Mouse (Mus musculus) kidney, postnatal 14 days (tissue): ENCODE results near the gene Lyar.
A peak's percentile ranks its signal among the peaks of the same experiment; 100 is the strongest.

Experiments
- DNase-seq: peaks from one replicate; pipeline ENCODE4 v3.0.0; 2022; ENCODE audit warnings: mixed read lengths

Gene Lyar

GRCm38 (mm10) chr5:38220328-38220912 lies at the start of gene Lyar, which contains the start of gene Zbtb49:
Gene Lyar, plus strand, starts transcription at chr5:38220470.
Gene Zbtb49, minus strand, starts transcription at chr5:38220457.
- DNase-seq: peak; percentile 95

DNA sequence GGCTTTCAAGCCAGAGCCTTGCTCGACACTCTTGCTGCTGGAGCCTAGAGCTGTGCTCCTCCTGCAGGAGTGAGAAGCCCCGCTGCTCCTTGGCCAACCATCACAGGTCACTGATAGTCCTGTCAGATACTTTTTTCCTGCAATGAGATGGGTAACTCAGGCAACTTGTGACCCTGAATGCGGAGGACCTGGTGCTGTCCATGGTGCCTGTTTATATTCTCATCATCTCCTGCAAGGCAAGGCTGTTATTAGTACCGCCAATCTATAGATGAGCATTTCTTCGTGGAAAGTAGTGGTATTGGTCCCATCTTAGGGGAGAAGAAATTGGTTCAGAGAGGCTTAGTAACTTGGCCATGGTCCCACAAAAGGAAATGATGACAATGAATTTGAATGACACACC lies 46.5 kb upstream of the Lyar start:
- no peak for DNase-seq

- no peak for DNase-seq
Measured at GRCm38 (mm10) chr5:38174256-38174912, 45.9 kb upstream of the Lyar start.

DNA sequence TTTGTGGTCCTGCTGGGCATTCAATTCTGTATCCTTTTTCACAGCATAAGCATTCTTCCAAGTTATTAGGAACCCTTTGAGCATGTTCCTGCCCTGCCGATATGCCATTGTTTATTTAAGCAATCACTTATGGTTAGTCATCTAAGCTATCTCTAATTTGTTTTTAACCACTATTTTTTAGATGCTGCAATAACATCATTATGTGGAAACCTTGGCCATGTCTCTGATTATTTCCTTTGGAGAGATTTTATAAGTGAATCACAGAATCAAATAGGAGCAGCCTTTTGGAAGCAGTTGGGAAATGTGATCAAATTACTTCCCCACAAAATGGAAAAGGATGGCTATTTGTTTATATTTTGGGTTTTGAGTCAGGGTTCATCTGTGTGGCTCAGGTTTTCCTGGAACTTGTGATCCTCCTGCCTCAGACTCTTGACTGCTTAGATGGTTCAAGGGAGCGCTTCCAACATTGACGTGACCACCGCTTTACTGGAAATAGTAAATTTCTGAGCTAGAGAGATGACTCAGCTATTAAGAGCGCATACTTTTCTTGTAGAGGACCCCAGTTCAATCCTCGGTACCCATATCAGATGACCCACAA lies 35.5 kb upstream of the Lyar start:
- no peak for DNase-seq

DNA sequence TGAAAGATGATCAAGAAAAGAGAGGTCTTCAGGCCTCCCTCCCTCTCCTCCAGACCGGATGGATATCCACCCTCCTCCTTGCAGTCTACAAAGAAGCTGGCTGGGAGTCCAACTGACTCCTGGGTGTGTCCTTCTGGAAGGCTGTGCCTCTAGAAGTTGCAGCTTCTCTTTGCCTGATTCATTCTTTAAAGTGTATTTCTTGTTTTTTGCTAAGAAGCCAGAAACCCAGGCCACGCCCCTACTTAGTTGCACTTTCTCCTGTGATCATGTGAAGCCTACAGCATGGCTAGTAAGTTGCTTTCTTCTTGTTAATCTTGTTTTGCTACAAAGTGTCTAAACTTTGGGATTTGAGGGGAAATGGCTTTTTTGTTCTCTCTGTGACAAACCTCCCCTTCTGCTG lies 33.3 kb upstream of the Lyar start:
- no peak for DNase-seq

- no peak for DNase-seq
Measured at GRCm38 (mm10) chr5:38190907-38191306, 29.4 kb upstream of the Lyar start.

DNA sequence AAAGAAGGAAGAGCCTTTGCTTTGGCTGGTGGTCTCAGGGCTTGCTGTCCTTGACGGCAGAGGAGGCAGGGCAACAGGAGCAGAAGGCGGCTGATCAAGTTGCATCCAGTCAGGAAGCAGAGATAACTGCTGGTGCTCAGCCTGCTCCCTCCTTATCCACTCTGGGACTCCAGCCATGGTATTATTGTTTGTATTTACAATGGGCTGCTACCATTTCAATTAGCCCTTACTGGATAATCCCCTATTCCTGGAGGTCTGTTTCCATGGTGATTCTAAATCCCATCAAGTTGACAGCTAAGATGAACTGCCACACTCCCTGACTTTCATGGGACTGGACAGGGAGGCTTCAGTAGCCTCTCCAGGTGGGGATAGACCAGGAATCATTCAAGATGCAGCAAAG lies 25.3 kb upstream of the Lyar start:
- no peak for DNase-seq

GRCm38 (mm10) chr5:38195941-38196340 lies 24.3 kb upstream of the Lyar start:
- no peak for DNase-seq

GRCm38 (mm10) chr5:38196821-38197481 lies 23.3 kb upstream of the Lyar start:
- no peak for DNase-seq

DNA sequence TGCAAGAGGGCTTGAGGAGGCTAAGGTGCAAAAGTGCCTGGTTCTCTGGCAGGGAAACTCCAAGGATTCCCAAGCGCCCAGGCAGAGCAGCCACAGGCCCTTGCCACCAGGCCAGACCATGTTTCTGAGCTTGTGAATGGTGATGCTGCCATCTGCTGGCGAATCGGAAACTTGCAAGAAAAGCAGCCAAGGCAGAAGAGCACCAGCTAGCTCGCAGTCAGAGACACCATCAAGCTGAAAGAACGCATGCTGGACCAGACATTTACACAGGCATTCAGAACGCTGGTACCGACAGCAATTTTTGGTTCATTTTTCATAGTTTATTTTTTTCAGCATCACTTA lies 22.8 kb upstream of the Lyar start:
- DNase-seq: peak; percentile 84

DNA sequence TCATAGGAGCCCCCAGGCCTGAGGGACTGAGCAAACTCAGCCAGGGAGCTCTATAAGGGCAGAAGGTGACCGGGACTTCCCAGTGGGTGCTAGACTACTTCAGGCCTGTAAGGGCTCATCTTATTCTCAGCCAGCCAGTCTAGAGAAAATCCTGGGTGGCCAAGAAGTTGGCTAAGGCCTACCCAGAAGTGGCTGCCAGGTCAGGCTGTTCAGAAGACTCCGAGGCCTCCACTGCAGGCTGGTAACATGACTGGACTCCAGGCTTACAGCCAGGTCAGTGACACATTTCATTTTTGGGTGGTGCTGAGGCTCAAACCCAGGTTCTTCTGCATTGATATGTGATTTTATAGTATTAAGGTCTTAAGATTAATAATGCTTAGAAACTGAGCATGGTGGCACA lies 20.6 kb upstream of the Lyar start:
- DNase-seq: no peak

DNA sequence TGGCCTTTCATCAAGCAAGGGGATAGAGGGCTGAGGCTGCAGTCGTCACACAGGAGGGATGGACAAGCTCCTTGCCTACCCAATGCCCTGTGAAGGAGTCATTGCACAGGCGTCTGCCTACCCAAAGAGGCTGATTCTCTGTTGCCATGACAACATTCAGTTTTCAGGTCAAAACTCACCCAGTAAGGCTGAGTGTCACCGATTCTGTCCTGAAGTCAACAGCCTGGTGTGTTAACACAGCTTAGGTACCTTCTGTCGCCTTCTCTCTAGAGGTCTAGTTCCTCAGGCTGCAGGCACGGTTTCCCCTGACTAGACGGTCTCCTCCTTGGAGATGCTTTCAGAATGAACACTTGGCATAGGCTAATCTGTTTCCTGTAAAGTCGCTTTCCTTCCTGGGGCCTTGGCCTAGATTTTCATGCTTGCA lies 15.0 kb upstream of the Lyar start:
- DNase-seq: no peak

GRCm38 (mm10) chr5:38208985-38209384 lies 11.3 kb upstream of the Lyar start:
- DNase-seq: no peak

DNA sequence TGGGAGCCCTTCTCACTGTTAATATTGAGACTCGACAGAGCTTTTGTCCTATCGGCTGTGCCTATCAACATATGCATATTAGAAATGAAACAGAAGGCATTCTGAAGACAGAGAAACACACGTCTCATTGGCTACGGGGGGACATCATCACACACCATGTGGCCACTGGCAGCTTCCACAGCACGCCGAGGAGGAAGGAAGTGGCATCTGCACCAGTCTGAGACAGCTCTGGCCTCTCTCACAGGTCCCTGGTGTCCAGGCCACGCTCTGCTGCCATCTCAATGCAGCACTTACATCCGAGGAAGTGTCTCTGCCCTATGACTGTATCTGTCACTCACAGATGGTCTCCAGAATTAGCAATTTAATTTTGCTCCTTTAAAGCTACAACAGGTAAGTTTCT lies 8.6 kb upstream of the Lyar start:
- no peak for DNase-seq

DNA sequence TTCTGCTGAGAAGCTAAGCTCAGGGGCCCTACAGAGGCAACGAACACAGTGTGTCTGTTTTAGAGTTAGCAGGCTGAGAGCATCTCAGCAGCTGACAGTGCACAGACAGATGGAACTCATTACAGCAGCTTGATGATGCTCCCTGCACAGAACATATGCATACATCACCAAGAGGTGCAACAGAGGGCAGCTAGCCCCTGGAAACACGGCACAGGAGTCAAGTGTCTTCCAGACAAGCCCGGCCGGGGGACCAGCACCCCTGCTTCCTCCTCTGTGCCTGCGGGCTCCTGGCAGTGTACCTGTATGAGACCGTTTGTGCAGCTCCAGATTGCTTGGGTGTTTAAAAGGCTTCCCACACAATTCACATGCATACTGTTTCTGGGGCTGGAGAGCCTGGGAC lies 7.3 kb upstream of the Lyar start:
- no peak for DNase-seq

- no peak for DNase-seq
Measured at GRCm38 (mm10) chr5:38219771-38220307, 431 bp upstream of the Lyar start.

DNA sequence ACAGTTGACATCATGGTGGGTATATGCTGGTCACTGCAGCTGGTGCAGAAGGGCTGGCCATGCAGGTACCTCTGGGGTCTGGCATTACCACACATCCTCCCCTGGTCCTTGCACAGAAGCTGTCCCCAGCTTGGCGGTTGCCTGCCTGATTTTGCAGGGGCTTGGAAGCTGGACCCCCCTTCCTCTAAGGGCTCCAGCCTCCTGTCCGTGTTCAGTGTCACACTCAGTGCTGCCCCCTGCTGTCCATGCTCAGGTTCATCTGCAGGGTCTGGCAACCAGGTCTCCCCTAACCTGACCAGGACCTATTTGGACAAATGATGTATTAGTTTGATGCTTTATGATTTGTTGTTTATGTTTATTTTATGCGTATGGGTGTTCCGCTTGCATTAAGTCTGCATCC lies 15.2 kb downstream of the Lyar start:
- peak; percentile 27 for DNase-seq

GRCm38 (mm10) chr5:38236627-38237026 lies 16.4 kb downstream of the Lyar start:
- no peak for DNase-seq

DNA sequence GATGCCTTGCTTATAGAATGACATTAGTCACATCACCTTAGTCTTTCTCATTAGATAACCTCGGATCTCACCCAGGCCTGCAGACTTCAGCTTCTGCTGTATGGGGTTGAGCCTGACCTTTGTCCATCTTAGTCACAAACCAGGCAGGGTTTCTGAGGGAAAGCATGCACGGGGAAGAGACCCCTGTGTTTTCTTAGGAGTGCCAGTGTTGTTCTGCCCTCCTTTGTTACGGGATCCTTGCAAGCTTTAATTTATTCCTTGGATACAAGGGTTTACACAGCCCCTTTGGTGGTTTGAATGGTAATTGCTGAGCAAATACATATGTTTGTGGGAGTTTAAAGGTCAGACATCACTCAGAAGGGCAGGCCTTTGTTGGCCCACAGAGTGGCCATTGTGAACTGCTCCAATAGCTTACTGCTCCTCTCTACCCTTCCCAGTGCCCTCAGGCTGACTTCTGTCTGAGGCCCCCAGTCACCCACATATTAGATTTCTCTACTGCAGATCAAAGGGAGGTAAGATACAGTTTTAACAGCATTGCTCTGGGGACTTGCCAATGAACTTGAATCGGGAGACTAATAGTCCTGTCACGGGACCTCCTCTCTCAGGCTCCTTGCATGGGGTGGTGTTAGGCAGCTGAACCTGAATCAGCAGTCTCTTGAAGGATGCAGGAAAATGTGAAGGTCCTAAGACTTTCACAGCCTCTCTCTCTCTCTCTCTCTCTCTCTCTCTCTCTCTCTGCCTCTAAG lies 20.6 kb downstream of the Lyar start:
- DNase-seq: no peak

DNA sequence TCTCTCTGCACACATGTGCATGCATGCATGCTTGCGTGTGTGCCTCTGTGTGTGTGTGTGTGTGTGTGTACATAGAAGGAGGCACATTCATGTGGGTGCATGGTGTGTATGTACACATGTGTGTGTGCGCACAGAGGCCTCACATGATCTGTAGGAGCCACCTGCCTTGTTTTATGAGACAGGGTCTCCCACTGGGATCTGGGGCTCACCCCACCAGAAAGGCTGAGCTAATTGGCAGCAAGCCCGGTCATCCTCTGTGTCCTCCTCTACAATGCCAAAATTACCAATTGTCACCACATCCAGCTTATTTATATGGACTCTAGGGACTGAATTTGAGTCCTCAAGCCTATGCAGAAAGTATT lies 21.2 kb downstream of the Lyar start:
- DNase-seq: no peak

DNA sequence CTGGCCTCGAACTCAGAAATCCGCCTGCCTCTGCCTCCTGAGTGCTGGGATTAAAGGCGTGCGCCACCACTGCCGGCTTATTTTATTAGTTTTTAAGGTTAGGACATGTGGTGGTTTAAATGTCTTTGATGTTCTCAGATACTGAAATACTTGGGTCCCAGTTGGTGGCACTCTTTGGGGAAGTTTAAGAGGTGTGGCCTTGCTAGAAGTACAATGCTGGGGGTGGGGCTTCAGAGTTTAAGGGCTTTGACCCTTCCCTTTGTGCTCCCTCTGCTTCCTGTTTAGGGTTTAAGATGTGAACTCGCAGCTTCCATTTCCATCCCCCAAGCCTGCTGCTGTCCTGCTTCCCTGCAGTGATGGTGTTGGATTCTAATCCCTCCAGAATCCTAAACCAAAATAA lies 21.7 kb downstream of the Lyar start:
- no peak for DNase-seq

- no peak for DNase-seq
Measured at GRCm38 (mm10) chr5:38255195-38255594, 34.9 kb downstream of the Lyar start.

DNA sequence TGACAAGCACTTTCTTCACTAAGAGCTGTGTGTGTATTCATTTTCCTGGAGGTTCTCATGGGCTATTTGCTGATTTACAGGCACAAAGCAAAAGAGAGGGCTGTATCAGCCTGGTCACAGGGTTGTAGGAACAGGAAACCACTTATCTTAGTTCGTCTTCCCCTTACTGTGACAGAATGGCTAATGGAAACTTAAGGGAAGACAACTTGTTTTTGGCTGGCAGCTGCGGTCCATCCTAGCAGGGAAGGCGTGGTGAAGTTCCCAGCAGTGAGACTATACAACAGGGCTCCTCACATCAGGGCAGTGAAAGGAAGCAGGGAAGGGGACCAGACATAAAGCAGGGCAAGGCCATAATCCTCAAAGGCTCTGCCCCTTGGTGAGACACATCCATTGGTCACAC lies 35.4 kb downstream of the Lyar start:
- no peak for DNase-seq
